Mouse (Mus musculus): ENCODE measurements around the gene Chst3. TPM values are rescaled to one million over a fixed set of nuclear protein-coding genes. Genes with fewer than 3 reads are reported as not detected.
A peak's percentile ranks its signal among the peaks of the same experiment; 100 is the strongest.
"Not testable (repeated sequence)": the region's sequence is repeated elsewhere in the genome, so short reads cannot be mapped to it uniquely, and the experiment has no call there.

Chst3 gene
- total and polyA plus RNA-seq, 2 experiments from 2014 or later: 0.61 to 3.9 TPM

DNA sequence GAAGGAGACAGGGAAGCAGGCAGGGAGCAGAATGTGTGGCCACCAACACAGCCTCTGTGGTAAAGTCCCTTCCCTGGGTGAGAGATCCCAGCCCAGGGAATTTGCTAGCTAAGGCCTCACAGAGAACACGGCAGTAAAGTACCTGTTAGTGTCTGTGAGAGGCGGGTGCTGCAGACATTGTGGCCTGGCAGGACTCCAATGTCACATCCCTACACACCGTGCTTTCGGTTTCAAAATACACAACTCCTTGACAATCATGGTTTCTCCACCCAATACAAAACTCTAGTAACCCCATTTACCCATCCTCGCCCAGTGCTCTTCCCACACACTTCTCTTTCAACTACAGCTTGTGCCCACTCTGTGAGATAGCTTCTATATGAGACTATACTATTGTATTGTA lies 80.4 kb downstream of the Chst3 start:
- Histone ChIP-seq H3K4me1 (ENCODE audit: insufficient read depth) (no peaks in the 10 kb centered on the region), H3K4me2 (ENCODE audit: low read depth) (no peak overlapping the region), H3K27ac (ENCODE audit: low read depth, low read length) (no peak overlapping the region), H3K4me3 (ENCODE audit: low read depth, low read length) (no peak overlapping the region), H3K9me3 (ENCODE audit: low read length) (no peaks in the 10 kb centered on the region), H3K27me3 (ENCODE audit: insufficient read depth, low read length) (no peaks in the 10 kb centered on the region), H3K9ac (no peak overlapping the region), H3K36me3 (ENCODE audit: insufficient read depth) (no peaks in the 10 kb centered on the region)
- TF ChIP-seq CTCF (IDR thresholded peaks at IDR 0.05; ENCODE audit: low read depth): no peak
- 83% methylated on average over 5 of the region's 5 CpGs for WGBS
- no peak for ATAC-seq
- DNase-seq: no peak

DNA sequence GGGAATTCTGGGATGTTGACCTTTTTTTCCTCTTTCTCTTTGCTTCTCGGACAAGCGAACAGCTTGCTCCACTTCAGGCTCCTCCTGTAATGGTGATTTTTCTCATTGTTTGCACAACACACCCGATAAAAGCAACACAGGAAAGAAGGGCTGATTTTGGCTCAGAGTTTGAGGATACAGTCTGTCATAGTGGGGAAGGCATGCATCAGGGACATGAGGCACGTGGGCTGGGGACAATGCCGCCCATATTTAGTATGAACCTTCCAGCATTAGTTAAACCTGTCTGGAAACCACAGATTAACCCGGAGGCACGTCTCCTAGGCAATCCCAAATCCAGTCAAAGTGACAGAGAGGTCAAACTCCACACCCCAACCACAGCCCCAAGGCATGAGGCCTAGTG lies 82.1 kb downstream of the Chst3 start:
- no peak for DNase-seq
- Histone ChIP-seq H3K9me3 (ENCODE audit: low read length) (no peaks in the 10 kb centered on the region), H3K4me3 (ENCODE audit: low read depth, low read length) (no peak overlapping the region), H3K27ac (ENCODE audit: low read depth, low read length) (no peak overlapping the region), H3K36me3 (ENCODE audit: insufficient read depth) (peaks cover 7% of the 10 kb centered on the region; the same call in 1 of the 2 replicates), H3K4me1 (ENCODE audit: insufficient read depth) (no peaks in the 10 kb centered on the region), H3K4me2 (ENCODE audit: low read depth) (no peak overlapping the region), H3K9ac (no peak overlapping the region), H3K27me3 (ENCODE audit: insufficient read depth, low read length) (no peaks in the 10 kb centered on the region)
- WGBS: 62% methylated on average over 7 of the region's 7 CpGs
- ATAC-seq: no peak
- no peak for TF ChIP-seq CTCF (IDR thresholded peaks at IDR 0.05; ENCODE audit: low read depth)

DNA sequence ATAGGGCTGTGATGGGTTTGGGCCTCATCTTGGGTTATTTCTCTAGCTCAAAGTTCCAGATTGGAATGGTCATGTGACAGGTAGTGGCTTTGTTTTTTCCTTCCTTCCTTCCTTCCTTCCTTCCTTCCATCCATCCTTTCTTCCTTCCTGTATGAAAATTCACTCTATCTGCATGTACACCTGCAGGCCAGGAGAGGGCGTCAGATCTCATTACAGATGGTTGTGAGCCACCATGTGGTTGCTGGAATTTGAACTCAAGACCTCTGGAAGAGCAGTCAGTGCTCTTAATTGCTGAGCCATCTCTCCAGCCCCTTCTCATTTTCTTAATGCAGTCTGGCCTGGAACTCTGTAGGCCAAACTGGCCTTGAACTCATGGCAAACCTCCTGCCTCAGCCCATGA lies 83.0 kb downstream of the Chst3 start:
- H3K4me1 ChIP-seq (ENCODE audit: insufficient read depth); H3K4me2 ChIP-seq (ENCODE audit: low read depth); H3K27ac ChIP-seq (ENCODE audit: low read depth, low read length); H3K9me3 ChIP-seq (ENCODE audit: low read length); H3K27me3 ChIP-seq (ENCODE audit: insufficient read depth, low read length); ATAC-seq; H3K9ac ChIP-seq; DNase-seq; H3K4me3 ChIP-seq (ENCODE audit: low read depth, low read length): not testable (repeated sequence)
- TF ChIP-seq CTCF (IDR thresholded peaks at IDR 0.05; ENCODE audit: low read depth): peak; percentile 29
- 47% methylated on average over 1 of the region's 1 CpGs for WGBS
- peaks cover 16% of the 10 kb centered on the region for H3K36me3 ChIP-seq (ENCODE audit: insufficient read depth)

GRCm38 (mm10) chr10:60134201-60134600 lies 84.9 kb downstream of the Chst3 start:
- ATAC-seq (no peak), DNase-seq (no peak)
- no peak overlapping the region for H3K4me3 ChIP-seq (ENCODE audit: low read depth, low read length)
- no peaks in the 10 kb centered on the region for H3K27me3 ChIP-seq (ENCODE audit: insufficient read depth, low read length)
- no peak for TF ChIP-seq CTCF (IDR thresholded peaks at IDR 0.05; ENCODE audit: low read depth)
- 54% methylated on average over 9 of the region's 9 CpGs for WGBS
- H3K9me3 ChIP-seq (ENCODE audit: low read length): no peaks in the 10 kb centered on the region
- no peak overlapping the region for H3K9ac ChIP-seq
- H3K27ac ChIP-seq (ENCODE audit: low read depth, low read length): no peak overlapping the region
- no peaks in the 10 kb centered on the region for H3K4me1 ChIP-seq (ENCODE audit: insufficient read depth)
- H3K36me3 ChIP-seq (ENCODE audit: insufficient read depth): peaks cover 34% of the 10 kb centered on the region
- H3K4me2 ChIP-seq (ENCODE audit: low read depth): no peak overlapping the region

DNA sequence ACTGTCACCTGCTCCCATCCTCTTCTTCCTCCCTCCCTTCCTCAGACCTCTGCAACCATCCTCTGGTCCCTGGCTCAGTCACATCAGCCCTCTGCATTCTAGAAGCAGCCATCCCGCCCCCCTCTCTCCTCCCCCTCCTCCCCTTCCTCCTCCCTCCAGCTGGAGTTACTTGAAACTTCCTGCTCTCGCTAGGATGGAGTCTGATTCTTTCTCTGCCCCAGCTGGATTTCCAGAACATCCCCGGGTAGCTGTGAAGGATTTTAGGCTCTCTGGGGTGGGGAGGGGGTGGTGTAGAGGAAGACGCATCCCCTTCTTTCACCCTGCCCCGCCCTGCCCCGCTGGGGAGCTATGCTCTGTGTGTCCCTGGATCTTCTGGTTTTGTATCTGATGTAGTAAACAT lies 85.6 kb downstream of the Chst3 start:
- DNase-seq: no peak
- H3K4me3 ChIP-seq (ENCODE audit: low read depth, low read length): no peak overlapping the region
- no peaks in the 10 kb centered on the region for H3K27me3 ChIP-seq (ENCODE audit: insufficient read depth, low read length)
- H3K9ac ChIP-seq: no peak overlapping the region
- peaks cover 39% of the 10 kb centered on the region for H3K36me3 ChIP-seq (ENCODE audit: insufficient read depth)
- 45% methylated on average over 5 of the region's 6 CpGs for WGBS
- no peak overlapping the region for H3K27ac ChIP-seq (ENCODE audit: low read depth, low read length)
- no peak overlapping the region for H3K4me2 ChIP-seq (ENCODE audit: low read depth)
- H3K4me1 ChIP-seq (ENCODE audit: insufficient read depth): no peaks in the 10 kb centered on the region
- H3K9me3 ChIP-seq (ENCODE audit: low read length): no peaks in the 10 kb centered on the region
- no peak for TF ChIP-seq CTCF (IDR thresholded peaks at IDR 0.05; ENCODE audit: low read depth)
- ATAC-seq: peak; percentile 12; the same call in 1 of the 2 replicates

Small RNA genes within 50 kb of the gene (microRNA-seq; reads per million reads assigned to microRNA genes)
- 0 reads per million in 2 experiments for gene Gm22117

Other genes with a start within 250 kb of the Chst3 start
- gene Ascc1, start 216.5 kb downstream of the Chst3 start, total RNA-seq (2014; rRNA removed): 20.0 and 24.3 TPM in 2 replicates
- 43.8 and 50.5 TPM in 2 replicates for gene Ascc1, start 216.5 kb downstream of the Chst3 start, polyA plus RNA-seq (2015; fragmentation: Nextera tagmentation; extraction: Ambion mirVana)
- gene Anapc16, start 216.1 kb downstream of the Chst3 start, total RNA-seq (2014; rRNA removed): 98.6 and 115 TPM in 2 replicates
- 109 and 117 TPM in 2 replicates for gene Anapc16, start 216.1 kb downstream of the Chst3 start, polyA plus RNA-seq (2015; fragmentation: Nextera tagmentation; extraction: Ambion mirVana)
- gene Spock2, start 113.0 kb downstream of the Chst3 start, total RNA-seq (2014; rRNA removed): 156 and 215 TPM in 2 replicates
- 50.7 and 84.8 TPM in 2 replicates for gene Spock2, start 113.0 kb downstream of the Chst3 start, polyA plus RNA-seq (2015; fragmentation: Nextera tagmentation; extraction: Ambion mirVana)
- gene Psap, start 58.4 kb upstream of the Chst3 start, total RNA-seq (2014; rRNA removed): 577 and 690 TPM in 2 replicates
- 229 and 259 TPM in 2 replicates for gene Psap, start 58.4 kb upstream of the Chst3 start, polyA plus RNA-seq (2015; fragmentation: Nextera tagmentation; extraction: Ambion mirVana)
- 6.8 and 9.3 TPM in 2 replicates for gene Vsir, start 127.6 kb upstream of the Chst3 start, total RNA-seq (2014; rRNA removed)
- 2.5 TPM in 2 replicates for gene Vsir, start 127.6 kb upstream of the Chst3 start, polyA plus RNA-seq (2015; fragmentation: Nextera tagmentation; extraction: Ambion mirVana)
- gene Gm17455, start 180.5 kb upstream of the Chst3 start, total RNA-seq (2014; rRNA removed): 4.7 and 5.4 TPM in 2 replicates
- 9.4 and 10.6 TPM in 2 replicates for gene Gm17455, start 180.5 kb upstream of the Chst3 start, polyA plus RNA-seq (2015; fragmentation: Nextera tagmentation; extraction: Ambion mirVana)

All from forebrain, postnatal 0 days (tissue).